Mouse (Mus musculus) liver, embryonic 11.5 days (tissue): ENCODE measurements around the gene Vsig4. TPM values are rescaled to one million over a fixed set of nuclear protein-coding genes. Genes with fewer than 3 reads are reported as not detected.
A peak's percentile ranks its signal among the peaks of the same experiment; 100 is the strongest.
"Not testable (repeated sequence)": the region's sequence is repeated elsewhere in the genome, so short reads cannot be mapped to it uniquely, and the experiment has no call there.

Source experiments
- ATAC-seq: fragments of 200-750 bp; cut with Nextera tagmentation; replicated peaks from 2 replicates; pipeline ENCODE4 v1.8.0; 2017; ENCODE audit warnings: moderate number of reproducible peaks, mild to moderate bottlenecking, moderate TSS enrichment, moderate library complexity; ENCODE audit not compliant: low FRiP score
- DNase-seq: peaks from one replicate; pipeline ENCODE4 v3.0.0-alpha.2; 2017; ENCODE audit warnings: low spot score
- H3K27ac ChIP-seq: fragments of 300-500 bp; sonication (generic); 2 replicates; pipeline ENCODE4 v1.5.1; 2014; ENCODE audit warnings: mild to moderate bottlenecking, low read depth, low read length, control low read depth
- H3K27me3 ChIP-seq: fragments of 300-500 bp; sonication (generic); replicated peaks from 2 replicates; pipeline ENCODE4 v1.6.1; 2014; ENCODE audit warnings: low read length, mixed read lengths; ENCODE audit not compliant: control insufficient read depth, insufficient read depth
- H3K36me3 ChIP-seq: fragments of 300-500 bp; sonication (generic); 2 replicates; pipeline ENCODE4 v1.6.1; 2014; ENCODE audit warnings: mild to moderate bottlenecking, low read length, moderate library complexity, mixed read lengths; ENCODE audit not compliant: control insufficient read depth, insufficient read depth
- H3K4me1 ChIP-seq: fragments of 300-500 bp; sonication (generic); replicated peaks from 2 replicates; pipeline ENCODE4 v1.6.1; 2014; ENCODE audit warnings: low read length, mixed read lengths; ENCODE audit not compliant: control insufficient read depth, insufficient read depth
- H3K4me2 ChIP-seq: fragments of 300-500 bp; sonication (generic); 2 replicates; pipeline ENCODE4 v1.6.1; 2014; ENCODE audit warnings: mild to moderate bottlenecking, control low read depth, moderate library complexity
- H3K4me3 ChIP-seq: fragments of 300-500 bp; sonication (generic); 2 replicates; pipeline ENCODE4 v1.5.1; 2014; ENCODE audit warnings: low read depth, low read length, control low read depth
- H3K9ac ChIP-seq: fragments of 300-500 bp; sonication (generic); 2 replicates; pipeline ENCODE4 v1.6.1; 2014; ENCODE audit warnings: low read depth, low read length, control low read depth
- H3K9me3 ChIP-seq: fragments of 300-500 bp; sonication (generic); 2 replicates; pipeline ENCODE4 v1.6.1; 2016; ENCODE audit warnings: low read length, inconsistent platforms, mixed read lengths; ENCODE audit not compliant: control insufficient read depth
- WGBS: fragments of 180-500 bp; shearing (Covaris S2); extraction: QIAGEN DNeasy Blood & Tissue Kit; methylation state at CpG from one replicate; pipeline ENCODE4 v1.1.7; 2014; 5-methylcytosine and 5-hydroxymethylcytosine counted together
- microRNA counts: library from miRNA; unstranded; fragments of <30 nt; microRNA quantifications from one replicate; lab custom pipeline; 2015
- microRNA-seq: library from miRNA; unstranded; fragments of <30 nt; microRNA quantifications from one replicate; pipeline ENCODE4, GENCODE M21; 2017; ENCODE audit warnings: borderline number of aligned reads
- polyA plus RNA-seq: library from polyadenylated mRNA; unstranded; fragments of >200 nt; fragmentation: Nextera tagmentation; extraction: Ambion mirVana; gene quantifications from 2 replicates; pipeline ENCODE4 v1.2.1, GENCODE M21; 2014

The Vsig4 gene
- polyA plus RNA-seq, 1 experiment from 2014 or later = not detected

DNA sequence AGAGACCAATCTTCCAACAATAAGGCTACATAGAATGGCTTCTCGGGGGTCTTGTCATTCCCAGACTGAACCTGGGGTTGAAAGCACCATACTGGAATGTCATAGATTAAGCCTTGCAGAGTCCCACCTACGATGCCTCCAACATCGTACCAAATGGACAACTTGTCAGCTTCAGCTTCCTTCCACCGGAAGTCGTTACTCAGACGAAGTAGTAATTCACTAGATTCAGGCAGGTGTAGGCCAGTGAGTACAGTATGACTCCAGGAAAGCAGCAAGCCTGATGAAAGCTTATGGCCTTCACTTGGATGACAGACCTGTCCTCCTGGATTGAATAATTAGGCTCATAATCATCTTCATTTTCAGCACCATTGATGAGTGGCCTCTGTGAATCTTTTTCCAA is 69.0 kb downstream of the Vsig4 start:
- no peak overlapping the region for H3K9ac ChIP-seq
- no peak overlapping the region for H3K27ac ChIP-seq
- no peak overlapping the region for H3K4me2 ChIP-seq
- H3K27me3 ChIP-seq = no peaks in the 10 kb centered on the region
- no peaks in the 10 kb centered on the region for H3K36me3 ChIP-seq
- H3K9me3 ChIP-seq = no peaks in the 10 kb centered on the region
- ATAC-seq (no peak), DNase-seq (no peak)
- WGBS = 71% methylated on average over 6 of the region's 6 CpGs
- H3K4me1 ChIP-seq = no peaks in the 10 kb centered on the region
- no peak overlapping the region for H3K4me3 ChIP-seq

DNA sequence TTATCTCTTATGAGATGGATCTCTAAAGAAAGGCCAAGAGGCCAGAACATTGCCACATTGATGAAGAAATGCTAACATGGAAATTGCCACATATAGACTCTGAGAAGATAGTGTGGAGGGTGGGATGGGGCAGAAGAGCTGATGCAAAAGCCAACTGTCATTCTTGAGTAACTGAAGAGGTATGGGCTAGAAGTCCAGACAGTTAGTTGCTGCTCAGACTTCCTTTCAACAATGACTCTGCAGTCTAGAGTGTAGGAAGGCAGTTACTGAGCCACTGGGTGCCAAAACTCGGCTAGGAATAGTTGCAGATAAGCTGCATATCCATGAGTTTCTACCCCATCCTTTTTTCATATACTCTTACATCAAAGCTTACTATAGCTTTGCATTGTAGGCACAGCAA is 75.2 kb downstream of the Vsig4 start:
- DNase-seq (no peak), ATAC-seq (no peak)
- Histone ChIP-seq H3K9ac (no peak overlapping the region), H3K36me3 (no peaks in the 10 kb centered on the region), H3K4me2 (no peak overlapping the region), H3K27ac (no peak overlapping the region), H3K4me1 (no peaks in the 10 kb centered on the region), H3K9me3 (no peaks in the 10 kb centered on the region), H3K4me3 (no peak overlapping the region), H3K27me3 (no peaks in the 10 kb centered on the region)
- 27% methylated on average over 1 of the region's 1 CpGs for WGBS

GRCm38 (mm10) chrX:96206872-96207271 is 86.4 kb downstream of the Vsig4 start:
- 33% methylated on average over 1 of the region's 1 CpGs for WGBS
- Histone ChIP-seq H3K4me2 (no peak overlapping the region), H3K27me3 (no peaks in the 10 kb centered on the region), H3K27ac (no peak overlapping the region), H3K4me1 (no peaks in the 10 kb centered on the region), H3K9me3 (no peaks in the 10 kb centered on the region), H3K9ac (no peak overlapping the region), H3K4me3 (no peak overlapping the region), H3K36me3 (no peaks in the 10 kb centered on the region)
- DNase-seq (no peak), ATAC-seq (no peak)

- not testable (repeated sequence) for H3K27me3 ChIP-seq, H3K9me3 ChIP-seq, H3K9ac ChIP-seq, H3K4me3 ChIP-seq, H3K4me1 ChIP-seq, H3K36me3 ChIP-seq, H3K4me2 ChIP-seq, DNase-seq, ATAC-seq, H3K27ac ChIP-seq
- 74% methylated on average over 3 of the region's 3 CpGs for WGBS
These were observed 88.1 kb downstream of the Vsig4 start for GRCm38 (mm10) chrX:96205143-96205542.

MicroRNA genes within 50 kb of the gene (microRNA counts, 519-probe panel; counts per million panel counts)
- 6,264 counts per million, percentile 72 among the panel's probes with 10 or more counts for microRNA mmu-miR-223 (lab: Ali Mortazavi, UCI)

Small RNA genes lying within 50 kb of the gene (microRNA-seq; reads per million reads assigned to microRNA genes)
- 5,809 reads per million, percentile 89 among the genes with 10 or more reads in this experiment for gene Mir223

Other genes with a start within 250 kb of the Vsig4 start
- 116 and 131 TPM in 2 replicates for gene Msn, start 197.4 kb downstream of the Vsig4 start, polyA plus RNA-seq
- 5.3 and 6.0 TPM in 2 replicates for gene Heph, start 161.9 kb upstream of the Vsig4 start, polyA plus RNA-seq
- gene Hsf3, start 162.9 kb upstream of the Vsig4 start, polyA plus RNA-seq = not detected in 2 replicates